Mouse (Mus musculus) cerebellum, adult 9-10 months (tissue): ENCODE results near the gene Hmcn2.

Experiments
- DNase-seq: peaks from one replicate; pipeline ENCODE4 v3.0.0; 2022

Gene Hmcn2

GRCm38 (mm10) chr2:31418571-31418970 is 104.4 kb downstream of the Hmcn2 start:
- DNase-seq, result no peak

- DNase-seq, result peak; percentile 7
These were observed 106.7 kb downstream of the Hmcn2 start for GRCm38 (mm10) chr2:31420914-31421313.

- DNase-seq, result no peak
These were observed 108.4 kb downstream of the Hmcn2 start for GRCm38 (mm10) chr2:31422576-31422975.

GRCm38 (mm10) chr2:31431477-31431876 is 117.3 kb downstream of the Hmcn2 start:
- no peak for DNase-seq

GRCm38 (mm10) chr2:31434746-31435145 is 120.5 kb downstream of the Hmcn2 start:
- DNase-seq, result no peak

- DNase-seq, result peak; percentile 13
These were observed 121.4 kb downstream of the Hmcn2 start for GRCm38 (mm10) chr2:31435567-31435966.

GRCm38 (mm10) chr2:31437480-31438245 is 123.4 kb downstream of the Hmcn2 start:
- DNase-seq, result no peak

GRCm38 (mm10) chr2:31439576-31439975 is 125.4 kb downstream of the Hmcn2 start:
- no peak for DNase-seq

GRCm38 (mm10) chr2:31442480-31443160 is 128.4 kb downstream of the Hmcn2 start:
- no peak for DNase-seq

- DNase-seq, result no peak
These were observed 131.8 kb downstream of the Hmcn2 start for GRCm38 (mm10) chr2:31446036-31446435.

GRCm38 (mm10) chr2:31446456-31446855 is 132.2 kb downstream of the Hmcn2 start:
- DNase-seq, result no peak

- no peak for DNase-seq
These were observed 133.3 kb downstream of the Hmcn2 start for GRCm38 (mm10) chr2:31447536-31447935.

GRCm38 (mm10) chr2:31448756-31449440 is 134.7 kb downstream of the Hmcn2 start:
- no peak for DNase-seq

GRCm38 (mm10) chr2:31449441-31449815 is 135.2 kb downstream of the Hmcn2 start:
- peak; percentile 13 for DNase-seq

- no peak for DNase-seq
These were observed 135.7 kb downstream of the Hmcn2 start for GRCm38 (mm10) chr2:31449902-31450301.

GRCm38 (mm10) chr2:31450661-31451060 is 136.4 kb downstream of the Hmcn2 start:
- DNase-seq, result no peak

- no peak for DNase-seq
These were observed 137.3 kb downstream of the Hmcn2 start for GRCm38 (mm10) chr2:31451530-31451929.

- DNase-seq, result no peak
These were observed 138.8 kb downstream of the Hmcn2 start for GRCm38 (mm10) chr2:31453011-31453410.

- DNase-seq, result no peak
These were observed 139.5 kb downstream of the Hmcn2 start for GRCm38 (mm10) chr2:31453559-31454177.

GRCm38 (mm10) chr2:31454280-31454679 is 140.1 kb downstream of the Hmcn2 start:
- no peak for DNase-seq

GRCm38 (mm10) chr2:31455418-31455817 is 141.2 kb downstream of the Hmcn2 start:
- DNase-seq, result no peak

- DNase-seq, result no peak
These were observed 144.2 kb downstream of the Hmcn2 start for GRCm38 (mm10) chr2:31458460-31458859.
